ENCODE assay signal across 29 mouse cellular contexts in genomic region chr2:65249575-65249974, GRCm38 (mm10). TPM values are rescaled to one million over a fixed set of nuclear protein-coding genes. Genes with fewer than 3 reads are reported as not detected.
DNase-seq lines count a peak whose midpoint lies in the region; ATAC-seq and TF ChIP-seq lines count a peak whose summit lies in the region.
"Had no signal": no experiment of that assay in that cellular context is flagged by ENCODE, and none has a peak within 500 bp of the region (broad histone marks: within the 10 kb centered on the region; RNA-seq: fewer than 3 reads in every experiment).

No protein-coding gene starts in this region.

- H3K9me3 ChIP-seq in kidney, postnatal 0 days (replicated peaks; ENCODE audit: low read length): no peaks in the 10 kb centered on the region
- H3K9me3 ChIP-seq in intestine, embryonic 15.5 days: no peaks in the 10 kb centered on the region
- no peaks in the 10 kb centered on the region for H3K9me3 ChIP-seq in neural tube, embryonic 14.5 days (ENCODE audit: control insufficient read depth, low read length)
- H3K9me3 ChIP-seq: embryonic facial prominence, embryonic 13.5 days; forebrain, embryonic 10.5 days; forebrain, embryonic 15.5 days; liver, embryonic 12.5 days had no signal

- no peak overlapping the region for H3K27ac ChIP-seq in kidney, postnatal 0 days
- H3K27ac ChIP-seq in intestine, embryonic 15.5 days: peak overlapping the region; percentile 10; the same call in 1 of the 2 replicates
- no peak overlapping the region for H3K27ac ChIP-seq in neural tube, embryonic 14.5 days (ENCODE audit: low read depth, low read length)
- H3K27ac ChIP-seq: embryonic facial prominence, embryonic 13.5 days; forebrain, embryonic 10.5 days; forebrain, embryonic 15.5 days; liver, embryonic 12.5 days had no signal

- intact Hi-C loops in heart, postnatal 36 days (cut with DNase I): no loop called here

- H3K4me1 ChIP-seq in kidney, postnatal 0 days (replicated peaks; ENCODE audit: insufficient read depth, low read length): no peaks in the 10 kb centered on the region
- no peaks in the 10 kb centered on the region for H3K4me1 ChIP-seq in intestine, embryonic 15.5 days (replicated peaks)
- no peaks in the 10 kb centered on the region for H3K4me1 ChIP-seq in neural tube, embryonic 14.5 days (ENCODE audit: control insufficient read depth, insufficient read depth, low read length)
- H3K4me1 ChIP-seq: embryonic facial prominence, embryonic 13.5 days; forebrain, embryonic 15.5 days; liver, embryonic 12.5 days had no signal

- H3K4me3 ChIP-seq in kidney, postnatal 0 days (replicated peaks; ENCODE audit: low read depth, low read length): no peak overlapping the region
- H3K4me3 ChIP-seq in intestine, embryonic 15.5 days (replicated peaks): no peak overlapping the region
- no peak overlapping the region for H3K4me3 ChIP-seq in neural tube, embryonic 14.5 days (ENCODE audit: low read depth, low read length)
- H3K4me3 ChIP-seq: embryonic facial prominence, embryonic 13.5 days; forebrain, embryonic 10.5 days; forebrain, embryonic 15.5 days; liver, embryonic 12.5 days had no signal

- no peaks in the 10 kb centered on the region for H3K36me3 ChIP-seq in kidney, postnatal 0 days (ENCODE audit: insufficient read depth, low read length)
- H3K36me3 ChIP-seq in intestine, embryonic 15.5 days: no peaks in the 10 kb centered on the region
- H3K36me3 ChIP-seq in neural tube, embryonic 14.5 days (ENCODE audit: control insufficient read depth, insufficient read depth, low read length): no peaks in the 10 kb centered on the region
- H3K36me3 ChIP-seq: embryonic facial prominence, embryonic 13.5 days; forebrain, embryonic 10.5 days; forebrain, embryonic 15.5 days; liver, embryonic 12.5 days had no signal

- H3K4me2 ChIP-seq in kidney, postnatal 0 days (ENCODE audit: low read length): no peak overlapping the region
- H3K4me2 ChIP-seq in intestine, embryonic 15.5 days (replicated peaks): no peak overlapping the region
- no peak overlapping the region for H3K4me2 ChIP-seq in neural tube, embryonic 14.5 days (ENCODE audit: low read depth, low read length)
- H3K4me2 ChIP-seq: embryonic facial prominence, embryonic 13.5 days; forebrain, embryonic 15.5 days; liver, embryonic 12.5 days; midbrain, embryonic 11.5 days had no signal

- no peaks in the 10 kb centered on the region for H3K27me3 ChIP-seq in kidney, postnatal 0 days (ENCODE audit: insufficient read depth, low read length)
- no peaks in the 10 kb centered on the region for H3K27me3 ChIP-seq in intestine, embryonic 15.5 days (replicated peaks)
- no peaks in the 10 kb centered on the region for H3K27me3 ChIP-seq in neural tube, embryonic 14.5 days (ENCODE audit: control insufficient read depth, insufficient read depth, low read length)
- H3K27me3 ChIP-seq: embryonic facial prominence, embryonic 13.5 days; forebrain, embryonic 15.5 days; liver, embryonic 12.5 days had no signal

- no peak for ATAC-seq in kidney, postnatal 0 days (replicated peaks; ENCODE audit: low FRiP score, low read depth)
- ATAC-seq in intestine, embryonic 15.5 days: peak; percentile 91
- ATAC-seq in neural tube, embryonic 14.5 days (ENCODE audit: low read depth): 0 out of 2 replicates have a peak, but pooled peaks have one; percentile 21
- ATAC-seq in granulocyte monocyte progenitor cell, adult 5-6 weeks (replicated peaks; ENCODE audit: poor library complexity, severe bottlenecking): no peak
- ATAC-seq: CD4-positive, CD25-positive, alpha-beta regulatory T cell, adult 4 months; forebrain, embryonic 15.5 days; hindbrain, embryonic 16.5 days; liver, embryonic 12.5 days; liver, postnatal 0 days; midbrain, embryonic 16.5 days had no signal

- 32% methylated on average over 2 of the region's 2 CpGs for WGBS in kidney, postnatal 0 days
- 33% methylated on average over 2 of the region's 2 CpGs for WGBS in intestine, embryonic 15.5 days
- 39% methylated on average over 2 of the region's 2 CpGs for WGBS in neural tube, embryonic 14.5 days

- no peak for TF ChIP-seq CTCF in kidney, postnatal 0 days (IDR thresholded peaks at IDR 0.05; ENCODE audit: low read depth)

- H3K9ac ChIP-seq in kidney, postnatal 0 days (ENCODE audit: low read depth, low read length): no peak overlapping the region
- no peak overlapping the region for H3K9ac ChIP-seq in intestine, embryonic 15.5 days
- no peak overlapping the region for H3K9ac ChIP-seq in neural tube, embryonic 14.5 days (replicated peaks; ENCODE audit: low read depth, low read length)
- H3K9ac ChIP-seq: embryonic facial prominence, embryonic 13.5 days; forebrain, embryonic 15.5 days; liver, embryonic 12.5 days; liver, postnatal 0 days had no signal

- peak; percentile 74 for DNase-seq in heart, adult 11 months
- DNase-seq in heart, postnatal 36 days: no peak
- peak; percentile 9 for DNase-seq in kidney, postnatal 0 days (ENCODE audit: low spot score)
- no peak for DNase-seq in kidney, adult 9 months
- DNase-seq: adrenal gland, postnatal 10 days; cerebellum, adult 18-20 months; cerebellum, postnatal 10 days; gastrocnemius, postnatal 25 days; heart, postnatal 14 days; kidney, adult 18-20 months; kidney, postnatal 4 days; layer of hippocampus, postnatal 36 days; left cerebral cortex, postnatal 4 days; liver, postnatal 0 days; lung, postnatal 36 days; right cerebral cortex, postnatal 25 days; thymus, adult 18-20 months; thymus, postnatal 36 days had no signal

RNA-seq across cellular contexts. Expression of gene Cobll1, which starts 10.4 kb away (rescaled TPM):
- 10 to 100 TPM; 66.8 to 78.2 TPM for total RNA-seq in heart, postnatal 36 days (2021)
- 23.8 and 25.7 TPM in 2 replicates for polyA plus RNA-seq in kidney, postnatal 0 days (2015; fragmentation: Nextera tagmentation; extraction: Ambion mirVana)
- polyA plus RNA-seq in intestine, embryonic 15.5 days (2015; fragmentation: Nextera tagmentation; extraction: Ambion mirVana): 19.9 and 21.9 TPM in 2 replicates
- 2.7 and 3.7 TPM in 2 replicates for polyA plus RNA-seq in neural tube, embryonic 14.5 days (2014; fragmentation: Nextera tagmentation; extraction: Ambion mirVana)
- total RNA-seq in granulocyte monocyte progenitor cell, adult 5-6 weeks (2014; fragmentation: Nextera tagmentation): 2.9 and 3.6 TPM in 2 replicates
- total RNA-seq in granulocyte monocyte progenitor cell, adult 5-6 weeks (2017): 1.0 and 1.7 TPM in 2 replicates

Comparison
In these comparisons a context has a peak if more than half of its experiments do, and no peak if none do; other contexts are left out.
1. DNase-seq: peak in heart, adult 11 months (single experiment) and kidney, postnatal 0 days (single experiment); none in heart, postnatal 36 days (0 of 2) and kidney, adult 9 months (single experiment).
2. ATAC-seq: peak in intestine, embryonic 15.5 days (single experiment) and neural tube, embryonic 14.5 days (single experiment); none in kidney, postnatal 0 days (single experiment) and granulocyte monocyte progenitor cell, adult 5-6 weeks (single experiment).